Mouse (Mus musculus): Measurements from ENCODE around the gene Nedd9. TPM values are rescaled to one million over a fixed set of nuclear protein-coding genes. Genes with fewer than 3 reads are reported as not detected.

The Nedd9 gene
- total RNA-seq, 2 experiments from 2014 or later, result 6.4 to 17.0 TPM

- no peak for ATAC-seq (replicated peaks; ENCODE audit: low FRiP score, low TSS enrichment, poor library complexity, severe bottlenecking)
These were observed 60.1 kb downstream of the Nedd9 start for GRCm38 (mm10) chr13:41427046-41427445.

- ATAC-seq (replicated peaks; ENCODE audit: low FRiP score, low TSS enrichment, poor library complexity, severe bottlenecking), result no peak
These were observed 63.6 kb downstream of the Nedd9 start for GRCm38 (mm10) chr13:41423463-41424074.

GRCm38 (mm10) chr13:41422581-41422980, 64.6 kb downstream of the Nedd9 start:
- no peak for ATAC-seq (replicated peaks; ENCODE audit: low FRiP score, low TSS enrichment, poor library complexity, severe bottlenecking)

GRCm38 (mm10) chr13:41420376-41420775, 66.8 kb downstream of the Nedd9 start:
- ATAC-seq (replicated peaks; ENCODE audit: low FRiP score, low TSS enrichment, poor library complexity, severe bottlenecking), result no peak

GRCm38 (mm10) chr13:41418198-41418869, 68.8 kb downstream of the Nedd9 start:
- no peak for ATAC-seq (replicated peaks; ENCODE audit: low FRiP score, low TSS enrichment, poor library complexity, severe bottlenecking)

- ATAC-seq (replicated peaks; ENCODE audit: low FRiP score, low TSS enrichment, poor library complexity, severe bottlenecking), result no peak
These were observed 70.8 kb downstream of the Nedd9 start for GRCm38 (mm10) chr13:41416065-41417016.

- ATAC-seq (replicated peaks; ENCODE audit: low FRiP score, low TSS enrichment, poor library complexity, severe bottlenecking), result no peak
These were observed 76.7 kb downstream of the Nedd9 start for GRCm38 (mm10) chr13:41410191-41411074.

GRCm38 (mm10) chr13:41409291-41409690, 77.9 kb downstream of the Nedd9 start:
- ATAC-seq (replicated peaks; ENCODE audit: low FRiP score, low TSS enrichment, poor library complexity, severe bottlenecking), result no peak

- no peak for ATAC-seq (replicated peaks; ENCODE audit: low FRiP score, low TSS enrichment, poor library complexity, severe bottlenecking)
These were observed 78.7 kb downstream of the Nedd9 start for GRCm38 (mm10) chr13:41408374-41408952.

GRCm38 (mm10) chr13:41405009-41405408, 82.2 kb downstream of the Nedd9 start:
- no peak for ATAC-seq (replicated peaks; ENCODE audit: low FRiP score, low TSS enrichment, poor library complexity, severe bottlenecking)

GRCm38 (mm10) chr13:41403838-41404237, 83.3 kb downstream of the Nedd9 start:
- ATAC-seq (replicated peaks; ENCODE audit: low FRiP score, low TSS enrichment, poor library complexity, severe bottlenecking), result no peak

GRCm38 (mm10) chr13:41402441-41403003, 84.6 kb downstream of the Nedd9 start:
- ATAC-seq (replicated peaks; ENCODE audit: low FRiP score, low TSS enrichment, poor library complexity, severe bottlenecking), result no peak

GRCm38 (mm10) chr13:41401775-41402174, 85.4 kb downstream of the Nedd9 start:
- ATAC-seq (replicated peaks; ENCODE audit: low FRiP score, low TSS enrichment, poor library complexity, severe bottlenecking), result no peak

GRCm38 (mm10) chr13:41400289-41400688, 86.9 kb downstream of the Nedd9 start:
- no peak for ATAC-seq (replicated peaks; ENCODE audit: low FRiP score, low TSS enrichment, poor library complexity, severe bottlenecking)

- no peak for ATAC-seq (replicated peaks; ENCODE audit: low FRiP score, low TSS enrichment, poor library complexity, severe bottlenecking)
These were observed 95.0 kb downstream of the Nedd9 start for GRCm38 (mm10) chr13:41392191-41392590.

- no peak for ATAC-seq (replicated peaks; ENCODE audit: low FRiP score, low TSS enrichment, poor library complexity, severe bottlenecking)
These were observed 96.5 kb downstream of the Nedd9 start for GRCm38 (mm10) chr13:41390698-41391097.

- no peak for ATAC-seq (replicated peaks; ENCODE audit: low FRiP score, low TSS enrichment, poor library complexity, severe bottlenecking)
These were observed 100.6 kb downstream of the Nedd9 start for GRCm38 (mm10) chr13:41386581-41386980.

- ATAC-seq (replicated peaks; ENCODE audit: low FRiP score, low TSS enrichment, poor library complexity, severe bottlenecking), result no peak
These were observed 102.3 kb downstream of the Nedd9 start for GRCm38 (mm10) chr13:41384896-41385295.

- no peak for ATAC-seq (replicated peaks; ENCODE audit: low FRiP score, low TSS enrichment, poor library complexity, severe bottlenecking)
These were observed 104.5 kb downstream of the Nedd9 start for GRCm38 (mm10) chr13:41382635-41383034.
